In genomic region chr1:38848451-38849289, GRCm38 (mm10) we compare ENCODE assay signal across 14 mouse cellular contexts. TPM values are rescaled to one million over a fixed set of nuclear protein-coding genes. Genes with fewer than 3 reads are reported as not detected.
DNase-seq lines count a peak whose midpoint lies in the region; ATAC-seq and TF ChIP-seq lines count a peak whose summit lies in the region.
"Had no signal": no experiment of that assay in that cellular context is flagged by ENCODE, and none has a peak within 500 bp of the region (broad histone marks: within the 10 kb centered on the region; RNA-seq: fewer than 3 reads in every experiment).

No protein-coding gene starts in this region.

- intact Hi-C loops in left cerebral cortex, adult 2 months (cut with DNase I) = no loop called here
- intact Hi-C loops in left cerebral cortex, postnatal 36 days (cut with DNase I) = no loop called here

- no peak overlapping the region for H3K4me3 ChIP-seq in left cerebral cortex, adult 2 months
- no peak overlapping the region for H3K4me3 ChIP-seq in forebrain, embryonic 14.5 days (ENCODE audit: low read depth, low read length)
- H3K4me3 ChIP-seq in neural tube, embryonic 14.5 days (ENCODE audit: low read depth, low read length) = no peak overlapping the region
- H3K4me3 ChIP-seq: limb, embryonic 12.5 days; stomach, embryonic 15.5 days had no signal

- DNase-seq in left cerebral cortex, adult 2 months (ENCODE audit: extremely low spot score in 1 of 2, low spot score in 2 of 2) = no peak
- no peak for DNase-seq in left cerebral cortex, postnatal 36 days (ENCODE audit: low spot score in 2 of 2)
- peak; percentile 47 for DNase-seq in forebrain, embryonic 14.5 days (ENCODE audit: low spot score)
- peak; percentile 31 for DNase-seq in layer of hippocampus, adult 9-10 months (ENCODE audit: low spot score)
- DNase-seq in T-cell, adult 2 months (ENCODE audit: low spot score) = no peak
- DNase-seq in adrenal gland, postnatal 10 days = no peak
- DNase-seq in heart, adult 11 months = no peak
- DNase-seq: heart, postnatal 36 days; kidney, adult 2 months; lung, adult 2 months had no signal

- H3K4me1 ChIP-seq in forebrain, embryonic 14.5 days (ENCODE audit: control insufficient read depth, insufficient read depth, low read length) = peaks cover 5% of the 10 kb centered on the region
- H3K4me1 ChIP-seq in neural tube, embryonic 14.5 days (ENCODE audit: control insufficient read depth, insufficient read depth, low read length) = peaks cover 6% of the 10 kb centered on the region; the same call in 1 of the 2 replicates
- H3K4me1 ChIP-seq: limb, embryonic 12.5 days; stomach, embryonic 15.5 days had no signal

- H3K4me2 ChIP-seq in forebrain, embryonic 14.5 days (ENCODE audit: low read length) = peak overlapping the region; percentile 44; the same call in 1 of the 2 replicates
- H3K4me2 ChIP-seq in neural tube, embryonic 14.5 days (ENCODE audit: low read depth, low read length) = peak overlapping the region; percentile 39; the same call in 1 of the 2 replicates
- H3K4me2 ChIP-seq: limb, embryonic 12.5 days; stomach, embryonic 15.5 days had no signal

- peak; percentile 52 for ATAC-seq in forebrain, embryonic 14.5 days
- peak; percentile 32; the same call in 1 of the 2 replicates for ATAC-seq in neural tube, embryonic 14.5 days (ENCODE audit: low read depth)

- no peaks in the 10 kb centered on the region for H3K36me3 ChIP-seq in forebrain, embryonic 14.5 days (ENCODE audit: control insufficient read depth, insufficient read depth, low read length)
- no peaks in the 10 kb centered on the region for H3K36me3 ChIP-seq in neural tube, embryonic 14.5 days (ENCODE audit: control insufficient read depth, insufficient read depth, low read length)
- H3K36me3 ChIP-seq: limb, embryonic 12.5 days; stomach, embryonic 15.5 days had no signal

- no peaks in the 10 kb centered on the region for H3K9me3 ChIP-seq in forebrain, embryonic 14.5 days (replicated peaks; ENCODE audit: control insufficient read depth, low read length)
- no peaks in the 10 kb centered on the region for H3K9me3 ChIP-seq in neural tube, embryonic 14.5 days (ENCODE audit: control insufficient read depth, low read length)
- H3K9me3 ChIP-seq: limb, embryonic 12.5 days; stomach, embryonic 15.5 days had no signal

- H3K27ac ChIP-seq in left cerebral cortex, adult 2 months = peak overlapping the region; percentile 83
- no peak overlapping the region for H3K27ac ChIP-seq in forebrain, embryonic 14.5 days (ENCODE audit: low read depth, low read length)
- peak overlapping the region; percentile 80; the same call in 1 of the 2 replicates for H3K27ac ChIP-seq in neural tube, embryonic 14.5 days (ENCODE audit: low read depth, low read length)
- H3K27ac ChIP-seq: limb, embryonic 12.5 days; stomach, embryonic 15.5 days had no signal

- WGBS in forebrain, embryonic 14.5 days = 28% methylated on average over 2 of the region's 2 CpGs
- WGBS in neural tube, embryonic 14.5 days = 14% methylated on average over 2 of the region's 2 CpGs

- H3K9ac ChIP-seq in forebrain, embryonic 14.5 days (ENCODE audit: low read length) = no peak overlapping the region
- H3K9ac ChIP-seq in neural tube, embryonic 14.5 days (replicated peaks; ENCODE audit: low read depth, low read length) = no peak overlapping the region
- H3K9ac ChIP-seq: limb, embryonic 12.5 days; stomach, embryonic 15.5 days had no signal

- H3K27me3 ChIP-seq in forebrain, embryonic 14.5 days (replicated peaks; ENCODE audit: control insufficient read depth, insufficient read depth, low read length) = no peaks in the 10 kb centered on the region
- H3K27me3 ChIP-seq in neural tube, embryonic 14.5 days (ENCODE audit: control insufficient read depth, insufficient read depth, low read length) = no peaks in the 10 kb centered on the region
- H3K27me3 ChIP-seq: limb, embryonic 12.5 days; stomach, embryonic 15.5 days had no signal

- no peak for TF ChIP-seq CTCF in left cerebral cortex, adult 2 months (IDR thresholded peaks at IDR 0.05)

RNA-seq across cellular contexts. Expression of gene Lonrf2, which starts 12.2 kb away (rescaled TPM):
- total RNA-seq in left cerebral cortex, adult 2 months (2021) = 100 to 1,000 TPM; 120 to 123 TPM
- 100 to 1,000 TPM; 108 to 120 TPM for total RNA-seq in left cerebral cortex, postnatal 36 days (2021)
- 10.5 and 11.1 TPM in 2 replicates for polyA plus RNA-seq in forebrain, embryonic 14.5 days (2014; fragmentation: Nextera tagmentation; extraction: Ambion mirVana)
- 29.4 and 31.1 TPM in 2 replicates for polyA plus RNA-seq in neural tube, embryonic 14.5 days (2014; fragmentation: Nextera tagmentation; extraction: Ambion mirVana)
- total RNA-seq in adrenal gland, postnatal 10 days (2021) = 1 to 10 TPM; 4.3 to 6.7 TPM
- total RNA-seq: neutrophil, adult 5-6 weeks had no signal

RNA-seq across cellular contexts. Expression of gene Chst10, which starts 49.3 kb away (rescaled TPM):
- total RNA-seq in left cerebral cortex, adult 2 months (2021) = 10 to 100 TPM; 65.1 to 66.4 TPM
- 10 to 100 TPM; 58.8 to 65.8 TPM for total RNA-seq in left cerebral cortex, postnatal 36 days (2021)
- 48.7 and 58.2 TPM in 2 replicates for polyA plus RNA-seq in forebrain, embryonic 14.5 days (2014; fragmentation: Nextera tagmentation; extraction: Ambion mirVana)
- 58.4 and 68.7 TPM in 2 replicates for polyA plus RNA-seq in neural tube, embryonic 14.5 days (2014; fragmentation: Nextera tagmentation; extraction: Ambion mirVana)
- total RNA-seq in adrenal gland, postnatal 10 days (2021) = 1 to 10 TPM; 1.5 to 2.5 TPM

Comparison
In these comparisons a context has a peak if more than half of its experiments do, and no peak if none do; other contexts are left out.
1. DNase-seq: peak in forebrain, embryonic 14.5 days (single experiment) and layer of hippocampus, adult 9-10 months (single experiment); none in left cerebral cortex, adult 2 months (0 of 2), left cerebral cortex, postnatal 36 days (0 of 2), T-cell, adult 2 months (single experiment), adrenal gland, postnatal 10 days (single experiment) and heart, adult 11 months (single experiment).
2. RNA of gene Lonrf2, which starts 12.2 kb away (total RNA-seq): 120 to 123 TPM in left cerebral cortex, adult 2 months and 108 to 120 TPM in left cerebral cortex, postnatal 36 days; 4.3 to 6.7 TPM in adrenal gland, postnatal 10 days; every median in the first group is over 10 times any median in the second.
3. RNA of gene Chst10, which starts 49.3 kb away (total RNA-seq): 65.1 to 66.4 TPM in left cerebral cortex, adult 2 months and 58.8 to 65.8 TPM in left cerebral cortex, postnatal 36 days; 1.5 to 2.5 TPM in adrenal gland, postnatal 10 days; every median in the first group is over 10 times any median in the second.